Mouse (Mus musculus) embryonic facial prominence, embryonic 15.5 days (tissue): ENCODE measurements at regions not wholly inside any gene's neighbourhood (a gene's known extent, or its start where the extent isn't known, plus 50 kb on each side); places are given as distances from the start of the nearest gene placed in this dataset.

Experiments used
- ATAC-seq: fragments of 200-750 bp; cut with Nextera tagmentation; 2 replicates; pipeline ENCODE4 v1.8.0; 2017; ENCODE audit warnings: low read depth, moderate TSS enrichment; ENCODE audit not compliant: insufficient number of reproducible peaks, low FRiP score, low TSS enrichment
- H3K27ac ChIP-seq: fragments of 300-500 bp; sonication (generic); replicated peaks from 2 replicates; pipeline ENCODE4 v1.5.1; 2015; ENCODE audit warnings: mild to moderate bottlenecking, inconsistent platforms
- H3K27me3 ChIP-seq: fragments of 300-500 bp; sonication (generic); 2 replicates; pipeline ENCODE4 v1.6.1; 2015; ENCODE audit warnings: inconsistent platforms
- H3K36me3 ChIP-seq: fragments of 300-500 bp; sonication (generic); 2 replicates; pipeline ENCODE4 v1.6.1; 2015; ENCODE audit warnings: mild to moderate bottlenecking, inconsistent platforms
- H3K4me1 ChIP-seq: fragments of 300-500 bp; sonication (generic); 2 replicates; pipeline ENCODE4 v1.6.1; 2015; ENCODE audit warnings: inconsistent platforms
- H3K4me2 ChIP-seq: fragments of 300-500 bp; sonication (generic); replicated peaks from 2 replicates; pipeline ENCODE4 v1.6.1; 2015; ENCODE audit warnings: mild to moderate bottlenecking, inconsistent platforms
- H3K4me3 ChIP-seq: fragments of 300-500 bp; sonication (generic); replicated peaks from 2 replicates; pipeline ENCODE4 v1.5.1; 2015; ENCODE audit warnings: mild to moderate bottlenecking, inconsistent platforms
- H3K9ac ChIP-seq: fragments of 300-500 bp; sonication (generic); 2 replicates; pipeline ENCODE4 v1.6.1; 2015; ENCODE audit warnings: inconsistent platforms
- H3K9me3 ChIP-seq: fragments of 300-500 bp; sonication (generic); replicated peaks from 2 replicates; pipeline ENCODE4 v1.6.1; 2016; ENCODE audit warnings: inconsistent platforms
- WGBS: fragments of 180-500 bp; shearing (Covaris S2); methylation state at CpG from one replicate; pipeline ENCODE4 v1.1.7; 2015; 5-methylcytosine and 5-hydroxymethylcytosine counted together

DNA sequence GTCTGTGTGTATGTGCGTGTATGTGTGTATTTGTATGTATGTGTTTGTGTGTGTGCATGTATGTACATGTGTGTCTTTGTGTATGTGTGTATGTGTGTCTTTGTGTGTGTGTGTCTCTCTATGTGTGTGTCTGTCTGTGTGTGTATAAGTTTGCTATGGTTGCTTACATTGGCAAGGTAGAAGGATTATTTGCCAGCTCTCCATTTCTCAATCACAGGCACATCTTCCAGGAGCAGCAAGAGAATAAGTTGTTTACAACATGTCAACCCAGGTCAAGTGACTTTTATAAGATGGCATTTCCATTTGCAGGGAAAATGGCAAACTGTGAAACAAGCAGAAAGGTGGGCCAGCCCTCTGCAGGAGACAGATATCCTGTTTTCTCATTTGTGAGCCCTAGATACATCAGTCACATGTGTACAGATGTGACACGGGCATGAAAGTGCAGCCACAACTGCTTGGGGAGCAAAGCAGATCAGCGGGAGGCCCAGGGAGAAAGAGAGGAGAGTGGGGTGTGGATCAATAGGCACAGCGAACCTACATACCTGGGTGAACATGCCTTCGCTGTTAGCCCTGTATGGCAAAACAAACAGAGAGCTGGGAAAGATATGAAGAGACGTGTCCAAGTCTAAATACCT is 86.1 kb downstream of the Psmg1 start:
- H3K4me1 ChIP-seq = no peaks in the 10 kb centered on the region
- H3K27me3 ChIP-seq = no peaks in the 10 kb centered on the region
- no peaks in the 10 kb centered on the region for H3K9me3 ChIP-seq
- no peak overlapping the region for H3K4me3 ChIP-seq
- H3K36me3 ChIP-seq = no peaks in the 10 kb centered on the region
- ATAC-seq = no peak
- H3K27ac ChIP-seq = no peak overlapping the region; the same call in 1 of the 2 replicates
- no peak overlapping the region for H3K9ac ChIP-seq
- H3K4me2 ChIP-seq = no peak overlapping the region
- WGBS = 67% methylated on average over 6 of the region's 6 CpGs

DNA sequence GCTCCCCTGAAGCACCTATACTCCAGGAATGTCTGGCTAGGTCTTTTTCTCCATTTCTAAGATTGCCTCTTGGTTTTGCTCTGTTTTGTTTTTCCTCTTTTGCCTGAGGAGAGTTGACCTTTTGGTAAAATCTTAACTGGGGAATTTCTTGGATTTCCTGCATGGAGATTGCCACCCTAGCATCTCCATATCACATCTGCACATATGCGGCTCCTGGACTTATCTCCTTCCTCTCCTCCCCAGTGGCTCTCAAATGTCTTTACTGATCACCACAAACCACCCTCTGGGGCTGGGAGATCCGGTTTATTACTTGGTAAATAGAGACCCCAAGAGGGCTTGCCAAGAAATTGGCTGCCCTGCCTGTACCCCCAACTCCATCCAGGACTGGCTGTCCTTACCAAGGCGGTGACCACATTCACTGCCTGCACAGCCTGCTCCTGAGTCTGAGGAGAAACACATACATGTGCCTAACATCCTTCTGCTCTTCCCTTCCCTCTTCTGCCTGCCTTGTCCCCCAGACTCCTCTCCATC is 87.3 kb downstream of the Psmg1 start:
- no peaks in the 10 kb centered on the region for H3K9me3 ChIP-seq
- H3K4me3 ChIP-seq = no peak overlapping the region
- peaks cover 4% of the 10 kb centered on the region; the same call in 1 of the 2 replicates for H3K4me1 ChIP-seq
- no peak overlapping the region for H3K4me2 ChIP-seq
- ATAC-seq = no peak
- no peak overlapping the region for H3K27ac ChIP-seq
- H3K27me3 ChIP-seq = no peaks in the 10 kb centered on the region
- WGBS = 43% methylated on average over 3 of the region's 3 CpGs
- H3K36me3 ChIP-seq = no peaks in the 10 kb centered on the region
- no peak overlapping the region for H3K9ac ChIP-seq

DNA sequence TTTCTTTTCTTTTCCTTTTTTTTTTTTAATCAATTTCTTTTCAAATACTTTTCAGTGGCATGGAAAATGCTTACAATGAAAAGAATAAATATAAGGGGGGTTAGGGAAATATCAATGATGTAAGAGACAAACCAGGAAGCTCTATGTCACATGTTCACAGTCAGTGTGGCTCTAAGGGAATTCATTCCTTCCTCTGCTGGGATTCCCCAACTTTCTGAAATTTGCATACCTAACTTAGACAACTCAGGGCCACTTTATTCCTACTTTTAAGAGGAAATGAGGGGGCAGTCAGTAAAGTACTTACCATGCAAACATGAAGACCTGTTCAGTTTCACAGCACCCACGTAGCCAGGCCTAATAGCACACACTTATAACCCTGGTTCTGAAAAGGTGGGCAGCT is 88.6 kb downstream of the Psmg1 start:
- no peak for ATAC-seq
- H3K27ac ChIP-seq = no peak overlapping the region
- WGBS = 83% methylated on average over 1 of the region's 1 CpGs
- H3K4me2 ChIP-seq = no peak overlapping the region
- H3K36me3 ChIP-seq = no peaks in the 10 kb centered on the region
- H3K27me3 ChIP-seq = no peaks in the 10 kb centered on the region
- H3K9me3 ChIP-seq = no peaks in the 10 kb centered on the region
- peaks cover 8% of the 10 kb centered on the region; the same call in 1 of the 2 replicates for H3K4me1 ChIP-seq
- H3K4me3 ChIP-seq = no peak overlapping the region
- H3K9ac ChIP-seq = no peak overlapping the region

DNA sequence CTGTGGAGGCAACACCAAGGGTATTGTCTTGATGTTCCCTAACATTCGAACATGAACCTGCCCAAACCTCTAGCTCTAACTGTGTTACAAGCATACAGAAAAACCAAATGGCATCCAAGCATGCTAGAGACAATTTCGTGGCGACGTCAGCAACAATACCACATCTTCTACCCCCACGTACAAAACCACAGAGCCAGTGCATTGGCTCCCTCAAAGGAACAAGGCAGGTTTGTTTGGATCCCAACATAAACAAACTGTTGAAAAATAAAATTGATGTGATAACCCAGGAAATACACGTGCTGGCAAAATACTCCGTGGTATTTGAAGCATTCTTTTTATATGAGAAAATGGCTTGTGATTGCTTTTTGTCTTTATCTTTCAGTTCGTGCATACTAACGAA is 89.4 kb downstream of the Psmg1 start:
- H3K27me3 ChIP-seq = no peaks in the 10 kb centered on the region
- H3K27ac ChIP-seq = no peak overlapping the region
- no peak overlapping the region for H3K4me3 ChIP-seq
- H3K9ac ChIP-seq = no peak overlapping the region
- ATAC-seq = no peak
- H3K4me2 ChIP-seq = no peak overlapping the region
- H3K36me3 ChIP-seq = no peaks in the 10 kb centered on the region
- peaks cover 8% of the 10 kb centered on the region; the same call in 1 of the 2 replicates for H3K4me1 ChIP-seq
- 60% methylated on average over 9 of the region's 9 CpGs for WGBS
- H3K9me3 ChIP-seq = no peaks in the 10 kb centered on the region

DNA sequence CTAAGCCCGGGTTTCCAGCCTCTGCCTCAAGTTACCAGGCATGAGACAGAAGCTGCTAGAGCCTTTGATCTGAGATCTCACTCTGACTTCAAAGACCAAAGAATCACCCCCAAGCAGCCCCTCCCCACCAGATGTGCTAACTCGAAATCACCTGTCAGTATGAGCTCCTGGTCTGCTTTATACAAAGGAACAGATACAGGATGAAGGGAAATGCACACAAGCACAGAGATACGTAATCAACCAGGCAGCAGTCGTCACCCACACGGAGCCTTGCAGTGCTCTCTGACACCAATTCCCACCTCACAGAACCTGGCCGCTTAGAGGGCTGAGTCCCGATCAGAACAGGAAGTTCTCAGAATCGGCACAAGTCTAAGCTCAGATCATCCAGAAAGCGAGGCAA is 90.6 kb downstream of the Psmg1 start:
- Histone ChIP-seq H3K9ac (no peak overlapping the region), H3K4me3 (no peak overlapping the region), H3K9me3 (no peaks in the 10 kb centered on the region), H3K27ac (no peak overlapping the region), H3K36me3 (no peaks in the 10 kb centered on the region), H3K4me1 (peaks cover 8% of the 10 kb centered on the region; the same call in 1 of the 2 replicates), H3K4me2 (no peak overlapping the region), H3K27me3 (no peaks in the 10 kb centered on the region)
- no peak for ATAC-seq
- WGBS = 56% methylated on average over 9 of the region's 9 CpGs

DNA sequence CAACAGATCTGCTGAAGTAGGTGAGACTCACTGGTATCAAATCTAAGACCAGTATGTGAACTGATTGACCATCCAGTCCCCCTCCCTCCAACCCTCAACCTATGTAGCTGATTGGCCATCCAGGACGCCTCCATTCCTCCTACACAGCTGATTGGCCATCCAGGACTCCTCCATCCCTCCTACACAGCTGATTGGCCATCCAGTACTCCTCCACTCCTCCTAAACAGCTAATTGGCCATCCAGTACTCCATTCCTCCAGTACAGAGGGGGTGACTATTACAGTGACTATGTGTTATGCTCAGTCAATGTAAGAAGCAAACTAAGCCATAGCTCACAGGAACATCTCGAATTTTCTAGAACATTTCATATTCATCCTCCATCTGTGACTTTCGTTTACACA is 91.1 kb downstream of the Psmg1 start:
- Histone ChIP-seq H3K27ac (no peak overlapping the region), H3K36me3 (no peaks in the 10 kb centered on the region), H3K4me1 (peaks cover 8% of the 10 kb centered on the region; the same call in 1 of the 2 replicates), H3K4me3 (no peak overlapping the region), H3K4me2 (no peak overlapping the region), H3K27me3 (no peaks in the 10 kb centered on the region), H3K9me3 (no peaks in the 10 kb centered on the region), H3K9ac (no peak overlapping the region)
- WGBS = 79% methylated on average over 3 of the region's 3 CpGs
- ATAC-seq = no peak

DNA sequence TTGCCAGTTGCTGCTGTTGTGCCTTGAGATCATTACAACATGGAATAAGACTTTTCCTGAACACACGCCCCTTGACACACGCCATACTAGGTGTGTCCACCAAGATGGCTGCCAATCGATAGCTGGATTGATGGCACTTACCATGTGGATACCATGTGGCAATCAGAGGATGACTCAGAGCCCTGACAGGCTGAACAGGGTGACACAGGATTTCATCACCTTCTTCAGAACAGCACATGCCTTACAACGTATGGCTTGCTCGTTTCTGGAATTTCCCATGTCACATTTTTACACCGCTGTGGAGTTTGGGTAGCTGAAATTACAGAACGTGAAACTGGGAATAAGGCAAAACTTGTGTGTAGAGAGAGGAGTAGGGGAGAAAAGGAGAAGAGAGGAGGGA is 92.9 kb downstream of the Psmg1 start:
- H3K27me3 ChIP-seq = no peaks in the 10 kb centered on the region
- WGBS = 62% methylated on average over 7 of the region's 7 CpGs
- H3K9me3 ChIP-seq = no peaks in the 10 kb centered on the region
- no peaks in the 10 kb centered on the region for H3K36me3 ChIP-seq
- no peak overlapping the region for H3K9ac ChIP-seq
- no peak overlapping the region for H3K27ac ChIP-seq
- no peak overlapping the region for H3K4me3 ChIP-seq
- ATAC-seq = no peak
- H3K4me1 ChIP-seq = peaks cover 8% of the 10 kb centered on the region; the same call in 1 of the 2 replicates
- no peak overlapping the region for H3K4me2 ChIP-seq

DNA sequence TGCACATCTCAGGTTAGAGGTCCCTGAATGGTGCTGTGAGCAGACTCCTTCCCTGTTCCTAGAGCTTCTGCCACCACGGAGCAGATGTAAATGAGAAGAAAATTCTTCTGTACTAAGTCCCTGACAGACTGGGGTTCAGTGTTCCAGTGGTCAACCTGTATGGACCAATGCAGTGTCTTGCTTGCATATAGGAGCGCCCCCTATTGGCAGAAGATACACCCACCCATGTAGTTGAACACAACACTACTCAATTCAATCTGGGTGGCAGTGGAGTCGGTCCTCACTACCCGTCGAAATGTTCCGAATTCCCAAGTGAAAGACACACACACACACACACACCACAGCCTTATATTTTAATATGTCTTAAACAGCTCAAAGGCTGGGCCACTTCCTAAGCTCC is 94.6 kb downstream of the Psmg1 start:
- Histone ChIP-seq H3K9me3 (no peaks in the 10 kb centered on the region), H3K4me1 (peaks cover 15% of the 10 kb centered on the region; the same call in 1 of the 2 replicates), H3K27me3 (no peaks in the 10 kb centered on the region), H3K36me3 (no peaks in the 10 kb centered on the region), H3K9ac (no peak overlapping the region), H3K27ac (no peak overlapping the region), H3K4me2 (no peak overlapping the region), H3K4me3 (no peak overlapping the region)
- ATAC-seq = no peak
- WGBS = 70% methylated on average over 6 of the region's 6 CpGs

DNA sequence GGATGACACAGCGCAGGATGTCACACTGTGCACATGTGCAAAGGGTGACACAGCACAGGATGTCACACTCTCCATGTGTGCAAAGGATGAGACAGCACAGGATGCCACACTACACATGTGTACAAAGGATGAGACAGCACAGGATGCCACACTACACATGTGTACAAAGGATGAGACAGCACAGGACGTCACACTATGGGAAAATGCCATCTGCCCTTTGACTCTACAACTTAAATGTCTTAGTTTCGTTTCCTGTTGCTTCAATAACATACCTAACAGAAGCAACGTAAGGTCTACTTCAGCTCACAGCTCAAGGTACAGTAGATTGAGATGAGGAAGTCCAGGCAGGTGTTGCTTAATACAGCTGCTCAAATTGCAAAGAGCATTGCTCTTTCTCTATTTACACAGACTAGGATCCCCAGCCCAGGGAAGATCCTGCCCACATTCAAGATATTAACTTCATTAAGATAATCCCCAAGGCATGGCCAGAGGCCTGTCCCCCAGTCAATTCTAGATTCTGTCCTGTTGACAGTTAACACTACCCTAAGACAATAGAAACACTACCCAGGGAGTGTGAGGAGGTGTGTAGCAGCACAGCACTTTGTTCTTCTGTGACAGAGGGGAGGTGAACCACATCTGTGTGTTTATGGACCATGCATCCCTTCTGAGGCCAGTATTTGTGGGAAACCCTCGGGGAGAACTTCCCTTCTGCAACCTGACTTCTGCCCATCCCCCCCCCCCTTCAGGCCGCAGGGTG is 97.0 kb downstream of the Psmg1 start:
- H3K27me3 ChIP-seq = no peaks in the 10 kb centered on the region
- no peaks in the 10 kb centered on the region for H3K9me3 ChIP-seq
- peaks cover 14% of the 10 kb centered on the region; the same call in 1 of the 2 replicates for H3K4me1 ChIP-seq
- no peak for ATAC-seq
- no peaks in the 10 kb centered on the region for H3K36me3 ChIP-seq
- H3K9ac ChIP-seq = no peak overlapping the region
- no peak overlapping the region for H3K4me2 ChIP-seq
- no peak overlapping the region for H3K27ac ChIP-seq
- H3K4me3 ChIP-seq = no peak overlapping the region
- WGBS = 71% methylated on average over 6 of the region's 6 CpGs

DNA sequence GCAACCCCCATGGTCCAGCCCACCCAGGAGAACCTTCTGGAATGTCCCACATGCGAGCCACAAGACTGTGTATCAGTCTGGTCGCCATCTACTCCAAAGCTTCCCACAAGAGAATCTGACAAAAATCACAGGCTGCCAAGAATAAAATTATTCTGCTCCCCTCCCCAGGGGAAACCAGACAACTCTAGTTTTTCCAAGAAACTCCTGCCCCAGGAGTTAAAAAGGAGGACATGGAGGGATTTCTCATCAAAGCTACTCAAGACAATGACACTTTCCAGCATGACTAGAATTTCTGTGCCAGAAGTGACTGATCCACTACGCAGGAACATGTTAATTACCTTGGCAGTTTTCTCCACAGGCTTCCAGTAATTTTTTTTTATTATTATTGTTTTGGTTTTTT is 98.4 kb downstream of the Psmg1 start:
- Histone ChIP-seq H3K4me2 (no peak overlapping the region), H3K36me3 (no peaks in the 10 kb centered on the region), H3K27me3 (no peaks in the 10 kb centered on the region), H3K9me3 (no peaks in the 10 kb centered on the region), H3K4me1 (0 out of 2 replicates have a peak, but pooled peaks cover 7% of the 10 kb centered on the region), H3K4me3 (no peak overlapping the region), H3K9ac (no peak overlapping the region), H3K27ac (no peak overlapping the region)
- WGBS = 56% methylated on average over 3 of the region's 3 CpGs
- no peak for ATAC-seq

DNA sequence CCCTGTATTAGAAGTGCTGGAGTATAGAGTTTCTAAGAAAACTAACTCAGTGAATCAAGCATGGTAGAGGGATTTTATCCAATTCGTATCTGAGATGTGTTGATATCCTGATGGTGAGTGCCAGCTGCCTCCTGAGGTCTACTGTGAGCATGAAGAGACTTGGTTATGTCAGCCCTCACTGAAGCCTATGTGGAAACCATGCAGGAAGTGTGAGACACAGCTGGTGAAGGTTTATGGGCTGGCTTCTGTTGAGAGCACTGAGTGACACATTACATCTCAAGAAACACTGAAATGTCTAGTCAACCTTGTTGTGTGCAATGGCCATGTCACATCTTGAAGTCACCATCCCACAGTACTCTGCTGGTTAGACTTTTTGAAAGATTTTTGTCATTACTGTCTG is 104.6 kb downstream of the Psmg1 start:
- Histone ChIP-seq H3K4me3 (no peak overlapping the region), H3K4me2 (no peak overlapping the region), H3K27me3 (no peaks in the 10 kb centered on the region), H3K9ac (no peak overlapping the region), H3K36me3 (no peaks in the 10 kb centered on the region), H3K9me3 (no peaks in the 10 kb centered on the region), H3K27ac (no peak overlapping the region), H3K4me1 (no peaks in the 10 kb centered on the region)
- no peak for ATAC-seq
- WGBS = 70% methylated on average over 1 of the region's 1 CpGs
